Mouse (Mus musculus): ENCODE results near the gene Olfr763. TPM values are rescaled to one million over a fixed set of nuclear protein-coding genes. Genes with fewer than 3 reads are reported as not detected.
"Not testable (repeated sequence)": the region's sequence is repeated elsewhere in the genome, so short reads cannot be mapped to it uniquely, and the experiment has no call there.

The Olfr763 gene
- polyA plus RNA-seq, 3 experiments from 2014 or later = not detected

GRCm38 (mm10) chr10:129049898-129050297, 39.3 kb downstream of the Olfr763 start, which contains the start of gene Olfr765:
Gene Olfr765 (minus strand): TSS chr10:129049998.
- ATAC-seq = not testable (repeated sequence)

Other genes starting within 250 kb of the Olfr763 start
- gene Mmp19, start 219.9 kb upstream of the Olfr763 start, polyA plus RNA-seq (2017; shearing (Covaris generic)) = under 1 TPM; 0.21 to 0.68 (median 0.22) TPM
- gene Dnajc14, start 206.7 kb upstream of the Olfr763 start, polyA plus RNA-seq (2017; shearing (Covaris generic)) = 10 to 100 TPM; 74.6 to 77.3 (median 75.8) TPM
- 1 to 10 TPM; 3.9 to 5.3 (median 5.3) TPM for gene Tmem198b, start 206.4 kb upstream of the Olfr763 start, polyA plus RNA-seq (2017; shearing (Covaris generic))
- gene Sarnp, start 193.5 kb upstream of the Olfr763 start, polyA plus RNA-seq (2017; shearing (Covaris generic)) = 100 to 1,000 TPM; 195 to 238 (median 227) TPM
- 10 to 100 TPM; 65.5 to 78.4 (median 71.5) TPM for gene Ormdl2, start 189.1 kb upstream of the Olfr763 start, polyA plus RNA-seq (2017; shearing (Covaris generic))
- 1 to 10 TPM; 6.0 to 7.7 (median 7.3) TPM for gene Gdf11, start 119.1 kb upstream of the Olfr763 start, polyA plus RNA-seq (2017; shearing (Covaris generic))
- 1 to 10 TPM in 1 of 3 experiments, under 1 TPM in 1, not detected in 1; 0.58 to 2.0 TPM for gene Cd63, start 109.8 kb upstream of the Olfr763 start, polyA plus RNA-seq (2017; shearing (Covaris generic))
- 10 to 100 TPM in 2 of 3 experiments, 1 to 10 TPM in 1; 5.1 to 12.9 (median 11.9) TPM for gene Rdh5, start 87.9 kb upstream of the Olfr763 start, polyA plus RNA-seq (2017; shearing (Covaris generic))
- 100 to 1,000 TPM; 196 to 255 (median 212) TPM for gene Bloc1s1, start 86.8 kb upstream of the Olfr763 start, polyA plus RNA-seq (2017; shearing (Covaris generic))
- gene Itga7, start 77.0 kb upstream of the Olfr763 start, polyA plus RNA-seq (2017; shearing (Covaris generic)) = 1 to 10 TPM; 3.6 to 5.1 (median 4.8) TPM
- not detected for gene Mettl7b, start 49.8 kb upstream of the Olfr763 start, polyA plus RNA-seq (2017; shearing (Covaris generic))
- gene Olfr9, start 21.4 kb upstream of the Olfr763 start, polyA plus RNA-seq (2017; shearing (Covaris generic)) = not detected
- gene Olfr764-ps1, start 29.1 kb downstream of the Olfr763 start, polyA plus RNA-seq (2017; shearing (Covaris generic)) = not detected
- gene Olfr765, start 39.2 kb downstream of the Olfr763 start, polyA plus RNA-seq (2017; shearing (Covaris generic)) = not detected
- gene Olfr766-ps1, start 58.2 kb downstream of the Olfr763 start, polyA plus RNA-seq (2017; shearing (Covaris generic)) = not detected
- gene Olfr767, start 72.1 kb downstream of the Olfr763 start, polyA plus RNA-seq (2017; shearing (Covaris generic)) = under 1 TPM in 2 of 3 experiments, not detected in 1; 0.10 to 0.16 TPM
- not detected for gene Olfr768, start 88.6 kb downstream of the Olfr763 start, polyA plus RNA-seq (2017; shearing (Covaris generic))
- gene Olfr769, start 107.1 kb downstream of the Olfr763 start, polyA plus RNA-seq (2017; shearing (Covaris generic)) = not detected
- not detected for gene Olfr770, start 128.2 kb downstream of the Olfr763 start, polyA plus RNA-seq (2017; shearing (Covaris generic))
- gene Olfr771, start 154.0 kb downstream of the Olfr763 start, polyA plus RNA-seq (2017; shearing (Covaris generic)) = not detected
- gene Olfr772, start 167.1 kb downstream of the Olfr763 start, polyA plus RNA-seq (2017; shearing (Covaris generic)) = not detected
- not detected for gene Olfr773, start 176.6 kb downstream of the Olfr763 start, polyA plus RNA-seq (2017; shearing (Covaris generic))
- gene Olfr774, start 225.4 kb downstream of the Olfr763 start, polyA plus RNA-seq (2017; shearing (Covaris generic)) = not detected
- not detected for gene Olfr775, start 237.6 kb downstream of the Olfr763 start, polyA plus RNA-seq (2017; shearing (Covaris generic))
- not detected for gene Olfr776, start 248.3 kb downstream of the Olfr763 start, polyA plus RNA-seq (2017; shearing (Covaris generic))